Mouse (Mus musculus): Measurements from ENCODE around the gene Pgam5.

GRCm38 (mm10) chr5:110276910-110277309 lies 7.2 kb upstream of the Pgam5 start:
- no peak for TF ChIP-seq CTCF (IDR thresholded peaks at IDR 0.05; ENCODE audit: extremely low read depth, insufficient read depth, insufficient read length, insufficient replicate concordance)
- TF ChIP-seq POLR2A (IDR thresholded peaks at IDR 0.05; ENCODE audit: low read depth, low read length): no peak
